Mouse (Mus musculus): ENCODE results near the gene Olfr672. TPM values are rescaled to one million over a fixed set of nuclear protein-coding genes. Genes with fewer than 3 reads are reported as not detected.
"Not testable (repeated sequence)": the region's sequence is repeated elsewhere in the genome, so short reads cannot be mapped to it uniquely, and the experiment has no call there.

Olfr672 gene
- total RNA-seq (2021): not detected

- DNase-seq (ENCODE audit: low spot score): no peak
- intact Hi-C loops (cut with DNase I): no loop called here
These were observed at the start of gene Olfr672 for GRCm38 (mm10) chr7:105001929-105002328. Olfr672 (minus strand) TSS chr7:105002029.

- intact Hi-C loops (cut with DNase I); DNase-seq (ENCODE audit: low spot score): not testable (repeated sequence)
These were observed 32.0 kb upstream of the Olfr672 start for GRCm38 (mm10) chr7:105033836-105034235.

GRCm38 (mm10) chr7:105032398-105032797, 30.6 kb upstream of the Olfr672 start, which contains the start of gene Olfr676:
Olfr676 (plus strand) TSS chr7:105032698.
- intact Hi-C loops (cut with DNase I): no loop called here
- no peak for DNase-seq (ENCODE audit: low spot score)

GRCm38 (mm10) chr7:105028360-105028759, 26.5 kb upstream of the Olfr672 start, which contains the start of gene Olfr675:
Olfr675 (minus strand) TSS chr7:105028460.
- no peak for DNase-seq (ENCODE audit: low spot score)
- intact Hi-C loops (cut with DNase I): no loop called here

GRCm38 (mm10) chr7:105022530-105022929, 20.7 kb upstream of the Olfr672 start:
- no peak for DNase-seq (ENCODE audit: low spot score)
- intact Hi-C loops (cut with DNase I): no loop called here

GRCm38 (mm10) chr7:104979026-104979425, 22.8 kb downstream of the Olfr672 start, which contains the start of gene Olfr671:
Olfr671 (minus strand) TSS chr7:104979126.
- intact Hi-C loops (cut with DNase I): no loop called here
- DNase-seq (ENCODE audit: low spot score): no peak

GRCm38 (mm10) chr7:104972507-104972906, 29.3 kb downstream of the Olfr672 start:
- intact Hi-C loops (cut with DNase I); DNase-seq (ENCODE audit: low spot score): not testable (repeated sequence)

GRCm38 (mm10) chr7:104962520-104962919, 39.3 kb downstream of the Olfr672 start, which contains the start of gene Olfr670:
Olfr670 (minus strand) TSS chr7:104962620.
- DNase-seq (ENCODE audit: low spot score): no peak
- intact Hi-C loops (cut with DNase I): no loop called here

- intact Hi-C loops (cut with DNase I): not testable (repeated sequence)
These were observed 51.6 kb downstream of the Olfr672 start for GRCm38 (mm10) chr7:104950234-104950633.

More at GRCm38 (mm10) chr7:104950234-104950633, 51.6 kb downstream of the Olfr672 start:
- not testable (repeated sequence) for DNase-seq (ENCODE audit: low spot score)

Other genes with a start within 250 kb of the Olfr672 start
- not detected for gene Usp17le, start 224.6 kb downstream of the Olfr672 start, total RNA-seq (2021)
- not detected for gene Usp17lb, start 159.4 kb downstream of the Olfr672 start, total RNA-seq (2021)
- not detected for gene Usp17la, start 145.0 kb downstream of the Olfr672 start, total RNA-seq (2021)
- not detected for gene Olfr665, start 124.0 kb downstream of the Olfr672 start, total RNA-seq (2021)
- gene Olfr666, start 106.1 kb downstream of the Olfr672 start, total RNA-seq (2021): not detected
- not detected for gene Olfr667, start 80.5 kb downstream of the Olfr672 start, total RNA-seq (2021)
- not detected for gene Olfr668, start 74.0 kb downstream of the Olfr672 start, total RNA-seq (2021)
- gene Olfr669, start 67.8 kb downstream of the Olfr672 start, total RNA-seq (2021): not detected
- gene Olfr670, start 39.4 kb downstream of the Olfr672 start, total RNA-seq (2021): not detected
- not detected for gene Olfr671, start 22.9 kb downstream of the Olfr672 start, total RNA-seq (2021)
- gene Olfr675, start 26.4 kb upstream of the Olfr672 start, total RNA-seq (2021): not detected
- gene Olfr676, start 30.7 kb upstream of the Olfr672 start, total RNA-seq (2021): not detected
- gene Olfr677, start 49.3 kb upstream of the Olfr672 start, total RNA-seq (2021): not detected
- not detected for gene Olfr678, start 62.4 kb upstream of the Olfr672 start, total RNA-seq (2021)
- not detected for gene Olfr679, start 79.2 kb upstream of the Olfr672 start, total RNA-seq (2021)
- not detected for gene Olfr680-ps1, start 90.8 kb upstream of the Olfr672 start, total RNA-seq (2021)
- not detected for gene Olfr681, start 114.8 kb upstream of the Olfr672 start, total RNA-seq (2021)
- not detected for gene Olfr683, start 145.0 kb upstream of the Olfr672 start, total RNA-seq (2021)
- gene Olfr684, start 161.6 kb upstream of the Olfr672 start, total RNA-seq (2021): not detected
- gene Olfr685, start 184.0 kb upstream of the Olfr672 start, total RNA-seq (2021): not detected
- not detected for gene Olfr686, start 205.5 kb upstream of the Olfr672 start, total RNA-seq (2021)